Mouse (Mus musculus) stomach, embryonic 14.5 days (tissue): ENCODE measurements around the gene Tcea2. TPM values are rescaled to one million over a fixed set of nuclear protein-coding genes. Genes with fewer than 3 reads are reported as not detected.

ENCODE experiments used
- ATAC-seq: fragments of 200-750 bp; cut with Nextera tagmentation; 2 replicates; pipeline ENCODE4 v1.8.0; 2017; ENCODE audit warnings: low read depth, moderate TSS enrichment; ENCODE audit not compliant: insufficient number of reproducible peaks, insufficient read depth, low FRiP score
- H3K27ac ChIP-seq: fragments of 300-500 bp; sonication (generic); 2 replicates; pipeline ENCODE4 v1.5.1; 2014; ENCODE audit warnings: mild to moderate bottlenecking, low read length, moderate library complexity, mixed read lengths
- H3K27me3 ChIP-seq: fragments of 300-500 bp; sonication (generic); 2 replicates; pipeline ENCODE4 v1.6.1; 2014; ENCODE audit warnings: low read length, control low read depth, mixed read lengths; ENCODE audit not compliant: control insufficient read depth, insufficient read depth
- H3K36me3 ChIP-seq: fragments of 300-500 bp; sonication (generic); 2 replicates; pipeline ENCODE4 v1.6.1; 2014; ENCODE audit warnings: mild to moderate bottlenecking, control low read depth, low read length, moderate library complexity, mixed read lengths; ENCODE audit not compliant: control insufficient read depth, insufficient read depth
- H3K4me1 ChIP-seq: fragments of 300-500 bp; sonication (generic); 2 replicates; pipeline ENCODE4 v1.6.1; 2014; ENCODE audit warnings: low read length, control low read depth, mixed read lengths; ENCODE audit not compliant: control insufficient read depth, insufficient read depth
- H3K4me2 ChIP-seq: fragments of 300-500 bp; sonication (generic); replicated peaks from 2 replicates; pipeline ENCODE4 v1.6.1; 2014; ENCODE audit warnings: low read depth, low read length, control low read depth
- H3K4me3 ChIP-seq: fragments of 300-500 bp; sonication (generic); 2 replicates; pipeline ENCODE4 v1.5.1; 2014; ENCODE audit warnings: low read depth, low read length, control low read depth
- H3K9ac ChIP-seq: fragments of 300-500 bp; sonication (generic); replicated peaks from 2 replicates; pipeline ENCODE4 v1.6.1; 2014; ENCODE audit warnings: low read depth, mild to moderate bottlenecking, control low read depth, low read length, moderate library complexity, mixed read lengths
- H3K9me3 ChIP-seq: fragments of 300-500 bp; sonication (generic); 2 replicates; pipeline ENCODE4 v1.6.1; 2016; ENCODE audit warnings: low read depth, low read length, control low read depth; ENCODE audit not compliant: control insufficient read depth
- WGBS: fragments of 180-500 bp; shearing (Covaris S2); extraction: QIAGEN DNeasy Blood & Tissue Kit; methylation state at CpG from one replicate; pipeline ENCODE4 v1.1.7; 2014; 5-methylcytosine and 5-hydroxymethylcytosine counted together
- polyA plus RNA-seq: library from polyadenylated mRNA; unstranded; fragments of >200 nt; fragmentation: Nextera tagmentation; extraction: Ambion mirVana; gene quantifications from 2 replicates; pipeline ENCODE4 v1.2.1, GENCODE M21; 2014

Tcea2 gene
- polyA plus RNA-seq = 35.3 and 36.7 TPM in 2 replicates

DNA sequence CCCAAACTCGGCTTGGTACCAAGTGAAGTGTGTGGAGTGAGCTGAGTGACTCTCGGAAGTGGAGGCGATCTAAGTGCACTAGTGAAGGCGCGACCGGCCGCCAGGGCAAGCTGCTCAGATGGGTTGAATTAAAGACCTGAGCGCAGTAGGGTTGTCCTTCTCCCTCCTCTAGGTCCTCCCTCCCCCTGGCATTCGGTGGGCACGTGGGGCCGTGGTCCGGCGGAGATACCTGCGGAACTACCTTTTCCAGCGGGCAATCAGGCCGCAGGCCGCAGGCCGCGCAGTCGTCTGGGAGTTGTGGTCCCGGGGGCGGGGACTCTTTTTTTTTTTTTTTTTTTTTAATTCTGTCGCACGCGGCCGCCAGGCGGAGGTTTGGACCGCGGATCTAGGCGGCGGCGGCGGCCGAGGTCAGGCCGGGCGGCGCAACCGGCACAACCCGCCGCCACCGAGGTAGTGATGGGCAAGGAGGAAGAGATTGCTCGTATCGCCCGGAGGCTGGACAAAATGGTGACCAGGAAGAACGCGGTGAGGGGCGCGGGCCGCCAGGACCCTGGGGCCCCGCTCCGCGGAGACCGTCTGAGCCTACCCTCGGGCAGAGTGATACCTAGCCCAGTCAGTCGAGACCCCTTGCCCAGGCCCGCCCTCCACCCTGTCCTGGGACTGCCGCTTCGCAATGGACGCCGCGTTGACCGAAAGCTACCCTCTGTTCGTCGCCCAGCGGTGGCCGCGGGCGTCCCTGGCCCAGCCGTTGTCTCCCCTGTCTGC is at the start of gene Tcea2:
Gene Tcea2 (plus strand): TSS at position 360 of the 765 bp plus-strand sequence.
- peak within 1 kb of the TSS; percentile 91 for H3K4me2 ChIP-seq
- ATAC-seq = peak; percentile 21; the same call in 1 of the 2 replicates
- no peaks in the 10 kb centered on the region for H3K27me3 ChIP-seq
- no peaks in the 10 kb centered on the region for H3K9me3 ChIP-seq
- WGBS = under 1% methylated on average over 62 of the region's 69 CpGs
- H3K4me3 ChIP-seq = peak within 1 kb of the TSS; percentile 68
- H3K9ac ChIP-seq = peak within 1 kb of the TSS; percentile 82
- H3K36me3 ChIP-seq = no peaks in the 10 kb centered on the region
- H3K4me1 ChIP-seq = peaks cover 8% of the 10 kb centered on the region; the same call in 1 of the 2 replicates
- H3K27ac ChIP-seq = peak within 1 kb of the TSS; percentile 52; the same call in 1 of the 2 replicates

DNA sequence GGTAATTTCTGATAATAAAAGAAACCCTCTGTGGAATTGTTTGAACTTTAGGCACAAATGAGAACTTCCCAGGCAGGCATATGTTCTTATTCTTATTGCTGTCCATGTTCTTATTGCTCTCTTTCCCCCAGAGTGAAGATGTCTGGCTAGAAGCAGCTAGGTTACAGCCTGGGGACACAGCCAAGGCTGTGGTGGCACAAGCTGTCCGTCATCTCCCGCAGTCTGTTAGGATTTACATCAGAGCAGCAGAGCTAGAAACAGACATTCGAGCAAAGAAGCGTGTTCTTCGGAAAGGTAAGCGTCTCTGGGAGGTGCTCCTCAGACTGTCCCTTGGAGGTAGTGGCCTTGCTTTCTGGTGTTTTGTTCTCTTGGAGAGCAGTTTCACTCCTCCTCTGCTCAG is 47.5 kb upstream of the Tcea2 start:
- Histone ChIP-seq H3K9ac (no peak overlapping the region), H3K4me2 (no peak overlapping the region), H3K36me3 (peaks cover 46% of the 10 kb centered on the region), H3K27ac (no peak overlapping the region), H3K4me3 (no peak overlapping the region), H3K4me1 (no peaks in the 10 kb centered on the region), H3K9me3 (no peaks in the 10 kb centered on the region), H3K27me3 (no peaks in the 10 kb centered on the region)
- ATAC-seq = no peak
- 93% methylated on average over 6 of the region's 6 CpGs for WGBS

DNA sequence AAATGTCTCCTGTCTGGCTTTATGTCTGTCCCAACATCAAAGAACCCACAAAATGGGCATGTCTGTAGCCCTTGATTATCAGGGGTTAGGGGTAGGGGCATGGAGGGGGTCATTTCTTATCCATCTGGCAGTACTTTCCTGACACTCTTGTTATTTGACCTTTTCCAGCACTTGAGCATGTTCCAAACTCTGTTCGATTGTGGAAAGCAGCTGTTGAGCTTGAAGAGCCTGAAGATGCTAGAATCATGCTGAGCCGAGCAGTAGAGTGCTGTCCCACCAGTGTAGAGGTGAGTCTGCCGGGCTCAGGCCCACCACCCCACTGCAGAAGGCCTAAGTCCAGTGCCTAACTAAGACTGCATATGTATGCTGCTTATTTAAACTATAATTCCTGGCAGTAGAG is 44.2 kb upstream of the Tcea2 start:
- no peak for ATAC-seq
- no peak overlapping the region for H3K27ac ChIP-seq
- H3K9ac ChIP-seq = no peak overlapping the region
- H3K4me1 ChIP-seq = no peaks in the 10 kb centered on the region
- no peaks in the 10 kb centered on the region for H3K27me3 ChIP-seq
- WGBS = 83% methylated on average over 3 of the region's 3 CpGs
- H3K36me3 ChIP-seq = peaks cover 50% of the 10 kb centered on the region
- no peaks in the 10 kb centered on the region for H3K9me3 ChIP-seq
- no peak overlapping the region for H3K4me2 ChIP-seq
- no peak overlapping the region for H3K4me3 ChIP-seq

DNA sequence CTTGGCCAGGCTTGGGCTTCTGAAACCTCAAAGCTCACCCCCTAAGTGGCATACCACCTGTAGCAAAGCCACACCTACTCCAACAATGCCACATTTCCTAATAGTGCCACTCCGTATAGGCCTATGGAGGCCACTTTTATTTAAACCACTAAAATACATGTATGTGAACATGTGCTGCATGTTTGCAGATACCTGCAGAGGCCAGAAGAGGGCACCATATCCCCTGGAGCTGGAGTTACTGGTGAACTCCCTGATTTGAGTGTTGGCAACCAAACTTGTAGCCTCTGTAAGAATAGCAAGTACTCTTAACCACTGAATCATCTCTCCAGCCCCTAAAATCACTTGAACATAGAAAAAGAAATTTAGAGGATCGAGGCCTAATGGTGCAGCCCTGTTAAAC is 35.7 kb upstream of the Tcea2 start:
- no peak overlapping the region for H3K4me3 ChIP-seq
- no peaks in the 10 kb centered on the region for H3K4me1 ChIP-seq
- H3K27me3 ChIP-seq = no peaks in the 10 kb centered on the region
- 90% methylated on average over 2 of the region's 2 CpGs for WGBS
- H3K9ac ChIP-seq = no peak overlapping the region
- H3K4me2 ChIP-seq = no peak overlapping the region
- H3K9me3 ChIP-seq = no peaks in the 10 kb centered on the region
- no peak overlapping the region for H3K27ac ChIP-seq
- ATAC-seq = no peak
- H3K36me3 ChIP-seq = peaks cover 55% of the 10 kb centered on the region

DNA sequence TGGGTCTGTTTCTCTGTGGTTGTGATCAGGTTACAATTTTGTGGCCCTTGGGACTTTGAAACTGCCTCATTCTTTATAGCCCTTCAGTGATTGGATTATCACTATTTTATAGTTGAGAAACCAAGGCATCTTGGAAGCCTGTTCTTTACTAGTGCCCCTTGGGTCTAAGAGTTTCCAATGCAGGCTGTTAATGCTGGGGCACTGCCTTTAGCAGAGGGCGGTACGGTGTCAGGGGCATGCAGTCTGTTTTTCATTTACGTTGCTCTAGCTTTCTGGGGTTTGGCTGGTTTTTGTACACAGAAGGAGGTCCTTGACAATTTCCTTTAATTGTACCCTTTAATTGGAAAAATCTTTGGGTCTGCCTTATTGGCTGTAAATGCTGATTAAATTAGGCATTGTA is 34.4 kb upstream of the Tcea2 start:
- Histone ChIP-seq H3K4me3 (no peak overlapping the region), H3K27ac (no peak overlapping the region), H3K36me3 (peaks cover 63% of the 10 kb centered on the region), H3K4me2 (no peak overlapping the region), H3K4me1 (no peaks in the 10 kb centered on the region), H3K27me3 (no peaks in the 10 kb centered on the region), H3K9ac (no peak overlapping the region), H3K9me3 (no peaks in the 10 kb centered on the region)
- no peak for ATAC-seq
- WGBS = 92% methylated on average over 3 of the region's 3 CpGs

DNA sequence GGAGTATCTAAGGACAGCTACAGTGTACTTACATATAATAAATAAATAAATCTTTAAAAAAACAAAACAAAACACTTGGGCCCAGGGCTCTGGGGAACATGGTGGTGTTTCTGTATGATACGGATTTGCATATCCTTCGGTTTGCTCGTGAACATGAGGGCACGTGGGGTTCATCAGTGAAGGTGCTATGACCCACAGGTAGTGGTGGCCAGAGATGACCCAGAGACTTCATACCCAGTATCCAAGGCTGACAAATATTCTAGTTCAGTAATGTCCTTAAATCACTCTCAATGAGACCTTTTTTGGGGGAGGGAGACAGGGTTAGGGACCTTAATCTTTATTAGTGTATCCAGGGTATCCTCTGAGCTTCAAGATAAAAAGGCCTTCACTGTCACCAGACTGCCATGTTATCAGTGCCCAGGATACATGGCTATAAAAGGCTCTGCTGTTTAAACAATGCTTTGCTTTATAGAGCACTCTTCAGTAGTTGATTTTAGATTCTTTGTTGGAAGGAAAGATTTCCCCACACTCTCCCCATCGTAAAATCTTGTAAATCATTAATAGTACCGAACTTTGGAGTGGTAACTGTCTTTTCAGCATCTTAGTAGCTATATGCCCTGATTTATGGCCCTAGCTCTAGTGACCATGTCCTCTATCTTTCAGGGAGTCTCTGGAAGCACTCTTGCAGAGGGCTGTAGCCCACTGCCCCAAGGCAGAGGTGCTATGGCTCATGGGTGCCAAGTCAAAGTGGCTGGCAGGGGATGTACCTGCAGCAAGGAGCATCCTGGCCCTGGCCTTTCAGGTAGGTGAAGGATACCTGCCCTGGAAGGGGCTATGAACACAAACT is 33.3 kb upstream of the Tcea2 start:
- 89% methylated on average over 6 of the region's 6 CpGs for WGBS
- H3K4me1 ChIP-seq = no peaks in the 10 kb centered on the region
- H3K9ac ChIP-seq = no peak overlapping the region
- peaks cover 59% of the 10 kb centered on the region for H3K36me3 ChIP-seq
- no peak overlapping the region for H3K4me3 ChIP-seq
- H3K9me3 ChIP-seq = no peaks in the 10 kb centered on the region
- ATAC-seq = no peak
- H3K27me3 ChIP-seq = no peaks in the 10 kb centered on the region
- H3K4me2 ChIP-seq = no peak overlapping the region
- H3K27ac ChIP-seq = no peak overlapping the region

DNA sequence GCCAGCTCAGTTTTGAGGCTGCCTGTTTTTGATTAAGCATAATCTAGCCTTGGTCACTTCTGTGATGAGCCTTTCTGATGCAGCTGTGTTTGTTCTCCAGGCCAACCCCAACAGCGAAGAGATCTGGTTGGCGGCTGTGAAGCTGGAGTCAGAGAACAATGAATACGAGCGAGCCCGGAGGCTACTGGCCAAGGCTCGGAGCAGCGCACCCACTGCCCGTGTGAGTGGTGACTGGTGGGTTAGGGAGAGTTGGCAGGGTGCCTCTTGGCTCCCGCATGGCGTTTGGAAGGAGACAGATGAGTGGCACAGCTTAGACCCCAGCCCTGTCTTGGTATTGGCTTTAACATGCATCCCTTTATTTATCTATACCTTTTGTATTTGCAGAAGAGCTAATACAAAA is 31.2 kb upstream of the Tcea2 start:
- Histone ChIP-seq H3K27me3 (no peaks in the 10 kb centered on the region), H3K27ac (no peak overlapping the region), H3K4me2 (no peak overlapping the region), H3K4me3 (no peak overlapping the region), H3K4me1 (no peaks in the 10 kb centered on the region), H3K9ac (no peak overlapping the region), H3K9me3 (no peaks in the 10 kb centered on the region), H3K36me3 (peaks cover 71% of the 10 kb centered on the region)
- no peak for ATAC-seq
- 89% methylated on average over 10 of the region's 10 CpGs for WGBS

DNA sequence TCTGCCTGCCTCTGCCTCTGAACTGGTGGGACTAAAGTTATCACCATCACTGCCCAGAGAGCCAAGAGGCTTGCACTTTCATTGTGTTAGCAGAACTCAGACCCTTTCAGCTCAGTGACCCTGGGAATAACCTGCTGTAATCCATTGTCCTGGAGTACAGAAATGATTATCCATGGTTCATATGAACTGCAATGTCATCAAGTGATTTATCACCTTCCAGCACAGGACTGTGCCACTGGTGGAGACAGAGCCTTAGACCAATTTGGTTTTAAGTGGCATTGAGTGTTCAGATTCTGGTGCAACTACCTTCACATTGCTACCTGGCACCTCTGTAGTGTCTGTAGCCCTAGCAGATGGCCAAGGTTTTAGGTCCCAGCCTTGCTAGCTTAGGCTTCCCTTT is 27.0 kb upstream of the Tcea2 start:
- Histone ChIP-seq H3K4me3 (no peak overlapping the region), H3K4me1 (no peaks in the 10 kb centered on the region), H3K4me2 (no peak overlapping the region), H3K9ac (no peak overlapping the region), H3K27me3 (no peaks in the 10 kb centered on the region), H3K9me3 (no peaks in the 10 kb centered on the region), H3K27ac (no peak overlapping the region), H3K36me3 (peaks cover 60% of the 10 kb centered on the region)
- no peak for ATAC-seq
